Mouse (Mus musculus) thymus, adult 2 months (tissue): ENCODE measurements at regions not wholly inside any gene's neighbourhood (a gene's known extent, or its start where the extent isn't known, plus 50 kb on each side); places are given as distances from the start of the nearest gene placed in this dataset.
"Not testable (repeated sequence)": the region's sequence is repeated elsewhere in the genome, so short reads cannot be mapped to it uniquely, and the experiment has no call there.

Experiments
- CTCF ChIP-seq: fragments of 200-500 bp; IDR thresholded peaks from 2 replicates; pipeline ENCODE4 v1.5.1; 2012; ENCODE audit warnings: mild to moderate bottlenecking, control low read depth, low read length, moderate library complexity, borderline replicate concordance; ENCODE audit not compliant: control insufficient read depth, poor library complexity, insufficient read depth; ENCODE audit errors: extremely low read depth
- POLR2A ChIP-seq: fragments of 200-500 bp; IDR thresholded peaks from 2 replicates; pipeline ENCODE4 v1.6.1; 2012; ENCODE audit warnings: mild to moderate bottlenecking, low read length, control low read depth, moderate library complexity; ENCODE audit not compliant: control insufficient read depth, poor library complexity, insufficient read depth; ENCODE audit errors: extremely low read depth

GRCm38 (mm10) chr8:71819936-71820335 is 61.9 kb upstream of the Zfp709 start:
- TF ChIP-seq CTCF, POLR2A: not testable (repeated sequence)
